Mouse (Mus musculus): ENCODE results near the gene Uba5.

DNA sequence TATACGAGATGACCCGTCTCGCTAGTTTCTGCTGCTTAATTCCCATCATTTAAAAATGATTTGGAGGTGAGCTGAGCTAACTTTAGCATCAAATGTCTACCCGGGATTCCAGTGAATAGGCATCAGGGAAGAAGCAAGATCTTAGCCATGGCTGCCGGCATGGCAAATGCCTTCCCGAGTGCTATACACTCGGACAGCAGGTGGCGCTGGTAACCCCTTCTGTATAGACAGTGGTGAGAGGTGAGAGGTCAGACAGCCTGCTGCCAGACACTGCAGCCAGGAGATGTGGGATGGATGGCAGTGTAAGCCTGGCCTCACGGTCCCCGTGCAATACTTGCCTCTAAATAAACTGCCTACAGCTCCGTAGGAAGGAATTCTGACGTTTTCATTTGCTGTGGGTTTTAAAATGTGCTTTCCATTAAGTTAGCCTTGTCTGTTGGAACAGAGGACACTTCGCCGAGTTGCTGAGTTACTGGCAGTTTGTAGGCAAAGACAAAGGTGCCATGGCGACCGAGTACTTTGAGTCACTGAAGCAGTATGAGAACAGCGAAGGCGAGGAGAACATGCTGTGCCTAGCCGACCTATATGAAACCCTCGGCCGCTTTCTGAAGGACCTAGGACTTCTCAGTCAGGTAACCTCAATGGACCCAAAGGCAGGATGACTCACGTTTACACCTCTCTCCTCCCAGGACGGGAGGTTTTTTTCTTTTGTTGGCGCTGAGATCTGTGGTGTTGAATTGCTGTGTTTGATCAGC is 27.5 kb downstream of the Uba5 start:
- TF ChIP-seq CTCF (IDR thresholded peaks at IDR 0.05; ENCODE audit: extremely low read depth, insufficient read depth, low read length) = peak; percentile 69
- TF ChIP-seq POLR2A (IDR thresholded peaks at IDR 0.05; ENCODE audit: extremely low read depth, insufficient read depth, low read length) = no peak
